Mouse (Mus musculus) gastrocnemius, postnatal 10 days (tissue): ENCODE measurements around the gene Hapln2. TPM values are rescaled to one million over a fixed set of nuclear protein-coding genes. Genes with fewer than 3 reads are reported as not detected.

Source experiments
- DNase-seq: peaks from one replicate; pipeline ENCODE4 v3.0.0; 2021; ENCODE audit warnings: mixed read lengths
- total RNA-seq, 2 experiments: library from RNA; stranded (reverse); gene quantifications; 2 replicates each; pipeline ENCODE4 v1.2.3; 2021

Hapln2 gene
- total RNA-seq, 2 experiments from 2014 or later, result not detected

DNA sequence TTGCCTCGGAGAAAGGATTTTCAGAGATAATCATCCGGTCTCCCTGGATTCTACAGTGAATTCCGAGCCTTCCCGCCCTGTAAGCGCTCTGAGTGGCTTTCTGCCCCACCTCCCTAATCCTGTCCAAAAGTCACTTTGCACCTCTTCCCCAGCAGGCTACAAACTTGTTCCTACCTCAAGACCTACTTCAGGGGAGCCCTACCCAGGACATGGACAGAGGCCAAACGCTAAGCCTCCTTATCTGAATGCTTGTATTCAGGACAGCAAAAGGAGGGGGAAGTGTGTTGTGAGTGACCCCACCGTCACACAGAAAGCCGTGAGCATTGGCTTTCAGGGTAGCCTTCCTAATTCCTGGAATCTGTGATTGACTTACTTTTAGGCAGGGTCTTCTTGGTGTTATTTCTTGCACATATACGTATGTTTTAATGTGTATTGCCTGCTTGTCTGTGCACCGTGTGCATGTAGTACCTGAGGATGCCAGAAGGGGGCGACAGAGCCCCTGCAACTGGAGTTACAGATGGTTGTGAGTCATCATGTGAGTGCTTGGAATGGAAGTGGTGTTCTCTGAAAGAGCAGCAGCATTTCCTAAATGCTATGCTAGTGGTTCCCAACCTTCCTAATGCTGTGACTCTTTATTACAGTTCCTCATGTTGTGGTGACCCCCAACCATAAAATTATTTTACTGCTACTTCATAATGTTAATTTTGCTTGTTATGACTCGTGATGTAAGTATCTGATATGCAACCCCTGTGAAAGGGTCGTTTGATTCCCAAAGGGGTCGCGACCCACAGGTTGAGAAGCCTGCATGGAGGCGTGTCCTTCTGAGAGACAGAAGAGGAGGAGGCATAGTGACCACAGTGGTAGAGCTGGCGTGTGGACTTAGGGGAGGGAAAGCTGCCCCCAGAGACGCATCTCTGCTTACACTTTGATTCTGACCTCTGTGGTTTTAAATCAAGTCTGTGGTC is 21.3 kb downstream of the Hapln2 start:
- no peak for DNase-seq

DNA sequence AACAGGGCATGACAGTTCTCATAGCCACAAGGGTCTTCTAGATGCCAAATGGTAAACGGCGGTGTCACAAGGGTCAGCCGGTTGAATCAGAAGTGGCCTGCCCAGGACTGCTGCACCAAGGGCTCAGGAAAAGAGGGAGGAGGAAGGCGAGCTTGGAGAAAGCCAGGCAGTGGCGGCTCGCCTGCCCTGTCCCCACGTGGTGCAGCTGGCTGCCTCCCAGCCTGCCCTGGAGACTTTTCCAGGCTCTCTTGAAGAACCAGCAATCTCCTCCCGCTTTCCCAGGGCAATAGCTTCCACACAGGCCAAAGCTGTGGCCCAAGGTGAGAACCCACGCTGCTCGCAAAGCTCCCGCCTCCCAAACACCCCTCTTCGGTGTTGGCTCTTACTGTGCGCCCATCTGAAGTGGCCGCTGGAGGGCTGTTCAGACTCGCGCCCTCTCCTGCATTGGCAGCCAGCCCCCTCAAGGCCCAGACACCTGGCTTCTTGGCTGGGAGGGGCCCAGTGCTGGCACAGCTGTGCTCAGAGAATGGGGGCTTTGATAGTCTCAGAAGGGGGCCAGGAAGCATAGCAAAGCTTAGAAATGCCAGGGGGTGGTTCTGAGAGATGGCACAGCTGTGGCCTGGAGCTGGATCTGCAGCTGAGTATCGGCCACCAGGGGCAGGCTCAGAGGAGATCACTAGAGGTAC is 24.9 kb downstream of the Hapln2 start:
- peak; percentile 27 for DNase-seq

DNA sequence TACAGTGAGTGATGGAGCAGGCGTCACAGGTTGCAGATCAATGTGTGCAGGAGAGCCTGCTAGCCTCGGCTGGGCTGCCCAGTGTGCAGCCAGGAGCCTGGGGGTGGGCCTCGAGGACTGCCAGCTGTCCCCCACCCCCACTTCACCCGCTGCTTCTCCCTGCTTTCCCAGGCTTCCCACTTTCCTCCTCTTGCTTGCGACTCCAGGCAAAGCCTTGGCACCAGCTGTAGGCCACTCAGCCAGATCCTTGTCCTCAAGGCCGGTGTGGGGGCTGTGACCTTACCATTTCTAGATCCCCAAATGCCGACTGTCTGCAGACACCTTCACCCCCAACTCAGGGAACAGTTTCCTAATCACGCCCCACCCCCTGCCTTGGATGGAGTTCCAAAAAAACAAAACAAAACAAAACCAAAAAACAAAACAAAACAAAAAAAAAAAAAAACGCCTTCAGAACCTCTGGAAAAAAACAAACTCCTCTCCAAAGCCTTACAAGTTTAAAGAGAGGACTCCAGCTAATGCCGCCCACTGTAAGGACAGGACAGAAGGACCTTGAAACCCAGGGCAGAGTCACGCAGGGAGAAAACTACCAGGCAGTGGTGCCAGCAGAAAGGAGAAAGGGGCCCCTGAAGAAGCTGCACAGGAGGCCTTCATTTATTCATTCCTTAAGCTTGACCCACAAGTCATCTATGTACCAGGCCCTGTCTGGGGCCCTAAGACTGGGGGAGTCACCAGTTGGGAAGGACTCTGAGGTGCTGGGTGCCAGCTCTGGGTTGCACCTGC is 26.4 kb downstream of the Hapln2 start:
- no peak for DNase-seq

DNA sequence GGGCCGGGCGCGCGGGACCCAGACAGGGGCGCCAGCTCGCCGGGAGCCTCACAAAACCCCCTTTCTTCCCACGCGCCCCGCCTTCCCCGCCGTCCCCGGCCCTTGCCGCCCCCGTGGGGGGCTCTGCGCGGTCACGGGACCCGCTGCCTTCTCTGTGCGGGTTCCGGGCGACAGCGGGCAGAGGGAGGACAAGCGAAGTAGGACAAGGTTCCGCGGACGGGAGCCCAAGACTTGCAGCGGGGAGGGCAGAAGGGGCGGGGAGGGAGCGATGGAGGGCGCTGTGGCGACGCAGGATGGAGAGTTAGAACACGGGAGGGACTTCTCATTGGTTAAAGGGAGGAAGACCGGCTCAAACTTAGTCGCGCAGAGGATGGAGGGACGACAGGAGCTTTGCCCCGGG is 27.2 kb downstream of the Hapln2 start, which contains the start of gene Bcan:
Gene Bcan, minus strand, starts transcription at position 50 of the 400 bp plus-strand sequence.
- DNase-seq, result no peak

DNA sequence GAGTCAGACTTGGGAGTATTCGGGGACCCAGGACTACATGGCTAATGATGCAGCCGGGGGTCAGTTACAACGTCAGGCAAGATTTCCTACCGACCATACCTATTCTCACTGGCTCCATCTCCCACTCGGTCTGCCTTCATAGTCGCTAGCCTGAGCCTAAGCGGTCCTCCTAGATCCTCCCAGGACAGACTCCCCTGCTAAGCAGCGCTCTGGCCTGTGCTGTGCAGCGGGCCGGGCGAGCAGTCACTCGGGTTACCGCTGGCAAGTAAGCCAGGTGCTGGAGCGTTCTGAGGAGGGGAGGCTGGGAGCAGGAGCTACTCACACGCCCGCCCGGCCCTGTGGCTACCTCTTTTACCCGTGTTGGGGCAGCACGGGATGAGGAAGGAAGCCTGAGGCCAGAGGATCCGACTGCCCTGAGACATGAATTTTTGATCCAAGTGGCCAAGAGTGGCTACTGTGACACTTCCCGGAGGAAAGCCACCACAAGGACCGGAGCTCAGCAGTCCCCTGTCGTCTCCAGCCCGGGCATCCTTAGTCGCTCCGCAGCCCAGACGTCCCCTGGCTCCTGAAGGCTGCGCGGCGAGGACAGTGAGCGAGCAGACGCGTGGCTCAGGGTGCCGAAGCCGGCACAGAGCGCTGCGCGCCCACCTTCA is 28.0 kb downstream of the Hapln2 start:
- DNase-seq, result no peak

DNA sequence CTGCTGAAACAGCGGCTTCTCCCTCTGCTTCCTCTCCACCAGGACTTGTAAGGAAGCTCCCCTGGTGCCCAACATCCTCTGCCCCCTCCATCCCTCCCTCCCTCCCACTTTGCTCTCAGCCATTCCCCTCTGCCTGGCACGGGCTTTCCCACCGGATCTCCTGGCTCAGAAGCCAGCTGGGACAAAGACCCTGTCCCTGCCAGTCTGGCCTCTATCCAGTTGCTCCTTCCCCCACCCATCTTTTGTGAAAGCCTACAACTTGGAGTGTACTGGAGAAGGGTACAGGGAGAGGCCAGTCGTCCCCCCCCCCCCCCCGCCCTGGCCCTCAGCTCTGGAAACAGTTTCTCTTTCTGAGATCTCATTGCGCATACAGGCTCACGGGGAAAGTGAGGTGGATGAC is 28.6 kb downstream of the Hapln2 start:
- DNase-seq, result no peak

DNA sequence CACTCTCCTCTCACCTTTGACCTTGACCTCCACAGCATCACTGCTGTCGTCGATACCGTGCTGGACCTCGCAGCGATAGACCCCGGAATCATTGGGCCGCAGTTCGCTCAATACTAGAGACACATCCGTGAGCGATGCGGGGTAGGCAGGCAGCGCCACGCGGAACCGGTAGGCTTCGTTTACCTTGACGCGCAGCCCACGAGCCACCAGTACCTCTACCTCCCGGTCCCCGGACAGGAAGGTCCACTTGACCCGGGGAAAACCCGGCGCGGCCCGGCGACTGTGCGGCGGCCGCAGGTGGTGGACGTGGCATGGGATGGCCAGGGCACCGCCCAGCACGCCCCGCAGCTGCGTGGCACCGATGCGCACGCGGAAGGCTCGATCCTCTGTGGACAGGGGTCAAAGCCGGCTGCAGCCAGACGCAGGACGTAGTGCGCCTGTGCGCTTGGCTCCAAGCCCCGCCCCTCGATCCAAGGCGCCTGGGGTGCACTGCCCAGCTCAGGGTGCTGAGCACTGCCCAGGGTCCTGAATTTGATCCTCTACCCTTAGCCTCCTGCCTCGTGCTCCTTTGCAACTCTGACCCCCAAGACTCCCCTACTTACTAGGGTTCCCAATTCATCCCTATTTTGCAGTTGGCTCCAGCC is 30.3 kb downstream of the Hapln2 start:
- peak; percentile 35 for DNase-seq

DNA sequence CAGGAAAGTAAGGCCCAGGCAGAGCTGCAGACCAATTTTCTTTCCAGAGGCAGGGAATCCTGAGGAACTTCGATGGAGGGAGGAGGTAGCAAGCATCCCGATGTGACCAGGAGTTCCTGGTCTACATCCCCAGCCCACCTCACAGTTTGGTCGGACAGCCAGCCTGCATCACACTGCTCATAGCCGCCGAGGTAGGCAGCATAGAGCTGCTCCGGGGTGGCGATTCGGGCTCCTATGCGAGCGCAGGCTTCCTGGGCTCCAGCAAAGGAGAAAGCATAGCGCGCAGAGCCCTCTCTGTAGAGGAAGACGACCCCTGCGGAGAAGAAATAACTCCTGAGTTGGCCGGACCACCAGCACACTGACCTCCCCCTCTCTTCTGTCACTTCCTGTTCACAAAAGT is 31.0 kb downstream of the Hapln2 start:
- DNase-seq, result no peak

DNA sequence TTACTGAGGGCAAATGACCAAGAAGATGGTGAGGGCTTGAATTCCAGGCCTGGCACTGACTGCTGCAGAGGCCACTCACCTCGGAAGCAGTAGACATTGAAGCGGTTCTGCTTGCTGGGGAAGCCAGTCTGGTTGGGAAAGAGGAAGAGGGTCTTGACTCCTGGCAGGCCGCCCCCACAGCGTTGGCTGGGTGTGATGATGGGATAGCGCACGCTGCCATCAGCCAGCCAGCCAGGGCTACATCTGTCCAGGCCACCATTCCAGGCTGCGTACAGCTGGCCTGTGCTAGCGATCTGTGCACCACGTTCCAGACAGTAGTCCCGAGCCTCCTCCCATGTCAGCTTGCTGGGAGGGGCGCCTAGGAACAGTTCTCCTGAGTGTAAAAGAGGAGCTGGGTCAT is 32.1 kb downstream of the Hapln2 start:
- no peak for DNase-seq

DNA sequence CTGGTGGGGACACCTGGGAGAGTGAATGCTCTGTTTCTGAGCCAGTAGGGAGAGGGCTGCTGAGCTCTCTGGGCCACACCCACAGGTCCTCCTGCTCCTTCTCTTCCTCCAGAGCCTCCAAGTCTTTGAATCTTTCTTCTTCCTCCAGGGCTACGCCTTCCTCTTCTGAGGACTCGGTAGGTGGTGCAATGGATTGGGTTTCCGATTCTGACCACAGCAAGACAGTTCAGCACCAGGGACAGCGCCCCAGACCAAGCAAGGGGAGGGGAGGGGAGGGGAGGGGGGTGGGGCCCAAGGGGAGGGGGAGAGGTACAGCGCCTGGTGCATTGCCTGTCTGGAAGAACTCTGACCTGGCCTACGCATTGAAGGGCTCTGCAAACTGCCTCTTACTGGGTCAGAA is 33.9 kb downstream of the Hapln2 start:
- peak; percentile 59 for DNase-seq

DNA sequence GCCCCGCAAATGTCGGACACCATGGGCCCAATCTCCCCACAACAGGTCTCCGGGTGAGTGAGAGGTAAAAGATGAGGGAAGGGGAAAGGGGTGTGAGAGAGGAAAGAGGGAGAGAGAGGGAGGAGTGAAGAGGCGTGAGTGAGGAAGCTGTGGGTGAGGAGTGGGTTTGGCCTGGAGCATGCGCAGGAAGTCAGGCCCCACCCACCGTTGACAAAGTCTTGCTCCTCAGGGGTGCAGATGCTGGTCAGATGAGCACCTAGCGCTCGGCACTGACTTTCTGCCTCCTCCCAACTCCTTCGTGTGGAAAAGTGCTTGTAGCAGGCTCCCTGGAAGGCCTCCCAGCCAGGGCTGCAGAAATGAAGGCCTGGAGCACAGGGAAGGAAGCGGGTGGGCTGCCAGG is 37.4 kb downstream of the Hapln2 start:
- peak; percentile 3 for DNase-seq

DNA sequence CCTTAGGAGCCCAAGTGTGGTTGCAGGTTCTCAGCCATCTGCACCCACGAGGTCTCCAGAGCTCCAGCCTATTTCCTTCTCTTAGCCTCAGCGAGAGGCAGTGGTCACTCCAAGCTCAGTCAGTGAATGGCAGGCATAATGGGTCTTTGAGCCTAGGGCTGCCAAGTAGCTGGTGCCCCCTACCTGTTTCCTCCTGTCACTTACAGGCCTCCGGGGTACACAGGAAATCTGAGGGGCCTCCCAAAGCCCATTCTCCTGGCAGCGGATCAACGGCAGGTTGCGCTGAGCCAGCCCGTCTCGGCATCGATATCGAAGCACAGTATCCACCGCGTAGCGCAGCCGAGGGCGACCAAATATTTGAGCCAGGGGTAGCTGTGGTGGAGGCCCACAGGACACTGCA is 39.3 kb downstream of the Hapln2 start:
- peak; percentile 20 for DNase-seq

DNA sequence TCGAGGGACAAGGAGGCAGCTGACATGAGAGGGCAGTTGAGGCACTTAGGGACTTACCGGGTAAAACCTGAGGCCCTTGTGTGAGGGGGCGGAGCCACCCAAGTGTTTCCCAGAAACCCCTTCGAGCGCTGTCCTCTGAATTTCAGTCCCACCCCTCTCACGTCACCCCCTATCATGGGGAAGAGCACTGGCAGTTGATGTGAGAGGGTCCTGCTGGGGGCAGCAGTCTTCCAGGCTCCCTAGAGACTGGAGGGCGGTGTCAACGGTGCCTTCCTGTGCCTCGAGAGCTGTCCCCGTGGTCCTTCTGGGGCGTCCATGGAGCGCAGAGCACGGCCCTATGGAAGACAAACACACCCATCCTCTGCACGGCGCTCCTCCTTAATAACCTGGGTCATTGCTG is 39.8 kb downstream of the Hapln2 start:
- DNase-seq, result no peak

DNA sequence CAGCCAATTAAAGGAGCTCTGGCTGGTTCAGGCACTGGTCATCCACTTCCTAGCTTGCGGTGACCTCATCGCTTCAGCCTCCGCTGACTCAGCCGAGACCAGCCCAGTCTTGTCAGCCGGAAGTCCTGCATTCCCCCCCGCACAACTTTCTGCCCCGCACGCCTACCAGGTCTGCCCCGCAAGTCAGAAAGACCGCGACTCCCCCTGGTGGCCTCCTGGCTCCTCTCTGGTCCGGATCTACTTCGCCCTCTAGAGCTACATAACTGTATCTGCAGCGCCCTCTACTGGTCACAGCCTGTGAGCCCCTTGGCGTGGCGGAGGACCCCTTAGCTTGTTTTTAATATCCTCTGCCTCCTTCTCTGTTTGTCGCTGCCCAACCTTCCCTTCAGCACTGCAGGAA is 40.5 kb downstream of the Hapln2 start:
- peak; percentile 100 for DNase-seq

DNA sequence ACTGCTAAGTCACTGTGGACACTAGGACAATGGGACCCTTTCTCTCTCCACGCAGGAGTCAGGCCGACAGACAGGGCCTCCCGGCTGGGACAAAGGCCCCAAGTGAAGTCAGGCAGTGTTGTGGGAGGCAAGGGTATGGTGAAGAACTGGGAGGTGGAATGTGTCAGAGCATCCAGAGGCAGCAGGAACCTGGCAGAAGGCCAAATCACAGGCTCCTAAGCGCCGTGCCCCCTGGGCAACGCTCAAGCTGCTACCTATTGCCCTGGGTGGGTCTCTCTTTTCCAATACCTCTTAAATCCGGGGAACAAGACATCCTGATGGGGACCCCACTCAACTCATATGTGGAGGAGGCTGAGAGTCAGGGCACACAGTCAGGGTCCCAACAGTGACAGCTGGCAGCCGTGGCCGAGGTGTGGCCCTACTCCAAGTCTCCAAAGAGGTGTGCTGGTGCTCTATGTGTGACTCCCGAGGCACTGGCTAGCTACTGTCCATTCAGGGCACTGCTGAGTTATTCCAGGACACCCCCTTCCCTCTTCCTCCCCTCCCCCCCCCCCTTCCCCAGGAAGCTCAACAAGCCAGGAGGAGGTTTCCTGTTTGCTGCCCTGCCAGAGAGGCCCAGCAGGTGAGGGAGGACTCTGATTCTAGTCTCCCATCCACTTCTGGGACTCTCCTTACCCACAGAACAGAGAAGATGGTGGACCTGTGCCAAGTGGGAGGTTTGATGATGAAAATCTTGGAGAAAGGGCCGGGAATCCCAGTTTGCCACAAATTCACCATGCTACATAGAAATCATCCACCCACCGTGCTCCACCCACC is 41.7 kb downstream of the Hapln2 start:
- peak; percentile 28 for DNase-seq

DNA sequence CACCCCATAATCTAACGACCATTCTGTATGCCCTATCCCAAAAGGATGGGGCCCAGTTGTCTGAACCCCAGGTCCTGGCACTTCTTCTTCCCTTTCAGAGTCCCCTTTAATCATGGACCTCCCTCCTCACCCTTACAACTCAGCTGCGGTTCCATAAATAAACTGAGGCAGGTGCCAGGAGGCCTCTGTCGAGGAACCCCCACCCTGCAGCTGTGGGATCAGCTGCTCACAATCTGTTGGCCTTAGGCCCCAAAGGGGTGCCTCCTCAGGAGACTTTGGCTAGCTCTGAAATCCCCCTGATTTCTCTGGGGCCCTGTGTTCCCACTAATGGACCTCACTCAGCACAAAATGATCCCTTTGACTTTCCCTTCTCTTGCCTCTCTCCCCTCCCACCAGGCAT is 43.3 kb downstream of the Hapln2 start:
- no peak for DNase-seq

DNA sequence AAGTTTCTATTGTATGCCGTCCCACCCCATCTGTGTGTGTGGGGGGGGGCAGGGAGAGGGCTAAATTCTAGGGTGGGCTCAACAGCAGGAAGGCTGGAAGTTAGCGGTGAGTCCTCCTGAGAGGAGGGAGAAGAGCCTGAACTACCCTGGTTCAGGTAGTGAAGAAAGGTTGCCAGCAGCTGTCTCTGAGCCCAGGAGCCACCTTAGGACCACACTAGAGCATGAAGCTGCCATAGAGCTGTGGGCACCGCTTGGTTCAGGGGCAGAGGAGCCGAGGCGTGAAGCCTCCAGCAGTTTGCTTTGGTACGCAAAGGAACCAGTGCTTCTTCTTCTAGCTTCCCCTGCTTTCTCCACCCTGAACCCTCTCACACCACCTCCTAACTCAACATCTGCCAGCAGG is 43.8 kb downstream of the Hapln2 start:
- no peak for DNase-seq

DNA sequence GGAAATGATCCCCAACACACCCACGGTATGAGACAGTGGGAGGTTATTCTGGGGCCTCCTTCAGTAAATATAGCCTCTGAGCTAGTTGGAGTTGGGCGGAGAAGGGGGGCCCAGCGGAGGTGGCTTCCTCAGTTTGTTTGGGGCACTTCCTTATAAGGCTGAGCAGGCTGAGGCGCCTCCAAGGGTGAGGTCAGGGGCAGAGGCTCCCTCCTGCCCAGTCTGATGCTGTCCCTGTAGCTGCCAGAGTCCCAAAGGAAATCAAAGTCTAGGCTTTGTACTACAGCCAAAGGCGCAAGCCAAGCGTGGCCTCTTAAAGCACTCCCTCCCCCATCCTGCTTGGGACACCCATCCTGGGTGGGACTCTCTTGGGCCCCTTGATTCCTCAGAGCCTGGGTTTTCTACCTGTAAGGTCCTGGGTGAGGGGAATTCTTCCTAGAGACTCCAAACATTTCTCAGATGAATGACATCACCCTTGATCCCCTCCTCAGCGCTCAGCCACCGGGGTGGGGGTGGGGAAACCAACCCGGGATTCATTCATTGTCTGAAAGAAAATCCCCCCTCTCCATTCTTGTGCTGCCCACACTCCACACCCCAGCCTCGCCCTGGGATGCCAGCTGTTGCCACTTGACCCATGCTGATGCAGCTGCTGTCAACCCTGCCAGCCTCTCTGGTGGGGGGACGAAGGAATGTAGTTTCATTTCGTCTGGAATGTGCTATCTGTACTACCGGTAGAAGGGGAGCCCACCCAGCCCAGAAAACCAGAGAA is 44.4 kb downstream of the Hapln2 start:
- DNase-seq, result peak; percentile 33

DNA sequence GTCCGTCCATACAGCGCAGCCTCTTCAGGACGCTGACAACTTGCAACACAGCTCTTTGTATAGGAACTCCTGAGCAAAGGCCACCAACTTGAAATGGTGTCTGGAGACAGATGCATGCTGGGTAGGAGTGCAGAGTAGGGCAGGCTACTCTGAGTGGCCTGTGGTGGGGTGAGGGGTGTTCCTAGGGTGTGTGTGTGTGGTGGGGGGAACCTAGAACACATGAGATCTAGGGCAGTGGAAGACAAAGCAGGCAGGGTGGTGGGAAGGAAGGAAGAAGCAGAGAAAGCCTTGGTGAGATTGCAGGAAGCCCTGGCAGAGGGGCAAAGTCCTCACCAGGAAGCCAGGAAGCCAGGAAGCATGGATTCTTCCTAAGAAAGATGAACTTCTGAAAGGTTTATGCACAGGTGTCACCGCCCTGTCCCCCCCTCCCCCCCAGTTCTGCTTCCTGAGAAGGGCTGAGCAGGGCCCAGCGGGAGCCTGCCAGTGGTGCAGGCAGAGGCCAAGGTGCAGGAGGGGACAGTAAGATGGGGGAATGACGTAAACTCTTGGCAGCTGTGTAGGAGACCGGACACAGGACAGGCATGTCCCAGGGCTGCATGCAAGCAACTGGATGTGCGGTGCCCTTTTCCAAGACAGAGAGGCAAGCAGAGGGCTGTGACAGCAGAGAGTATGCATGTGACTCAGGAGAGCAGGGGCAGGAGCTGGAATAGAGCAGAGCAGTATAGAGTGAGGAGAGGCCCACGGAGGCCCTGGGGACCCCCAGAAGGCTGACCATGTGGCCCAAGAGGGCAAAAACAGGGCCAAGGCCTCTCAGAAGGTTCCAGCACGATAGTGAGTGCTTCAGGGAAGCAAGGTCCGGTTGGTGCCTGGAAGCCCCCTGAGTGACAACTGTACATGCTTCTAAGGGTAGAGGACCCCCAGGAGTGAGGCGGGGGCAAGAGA is 45.2 kb downstream of the Hapln2 start:
- peak; percentile 57 for DNase-seq
